ENCODE assay signal across 8 mouse cellular contexts in genomic region chr2:174415001-174415730, GRCm38 (mm10). TPM values are rescaled to one million over a fixed set of nuclear protein-coding genes. Genes with fewer than 3 reads are reported as not detected.
DNase-seq lines count a peak whose midpoint lies in the region; ATAC-seq and TF ChIP-seq lines count a peak whose summit lies in the region.

No protein-coding gene starts in this region.

- no peak overlapping the region for H3K27ac ChIP-seq in heart, embryonic 15.5 days
- H3K27ac ChIP-seq in embryonic facial prominence, embryonic 13.5 days: no peak overlapping the region
- H3K27ac ChIP-seq in hindbrain, postnatal 0 days: no peak overlapping the region
- no peak overlapping the region for H3K27ac ChIP-seq in midbrain, embryonic 14.5 days (replicated peaks; ENCODE audit: low read depth, low read length)

- no peaks in the 10 kb centered on the region for H3K9me3 ChIP-seq in heart, embryonic 15.5 days (replicated peaks)
- H3K9me3 ChIP-seq in embryonic facial prominence, embryonic 13.5 days: no peaks in the 10 kb centered on the region
- no peaks in the 10 kb centered on the region for H3K9me3 ChIP-seq in hindbrain, postnatal 0 days (ENCODE audit: low read length)
- H3K9me3 ChIP-seq in midbrain, embryonic 14.5 days (ENCODE audit: control insufficient read depth, low read length): no peaks in the 10 kb centered on the region

- H3K36me3 ChIP-seq in heart, embryonic 15.5 days: no peaks in the 10 kb centered on the region
- H3K36me3 ChIP-seq in embryonic facial prominence, embryonic 13.5 days: peaks cover 9% of the 10 kb centered on the region
- H3K36me3 ChIP-seq in hindbrain, postnatal 0 days (ENCODE audit: insufficient read depth, low read length): no peaks in the 10 kb centered on the region
- H3K36me3 ChIP-seq in midbrain, embryonic 14.5 days (ENCODE audit: control insufficient read depth, insufficient read depth, low read length): peaks cover 4% of the 10 kb centered on the region; the same call in 1 of the 2 replicates

- no peak for TF ChIP-seq CTCF in hindbrain, postnatal 0 days (IDR thresholded peaks at IDR 0.05; ENCODE audit: low read depth)

- H3K9ac ChIP-seq in heart, embryonic 15.5 days: no peak overlapping the region
- H3K9ac ChIP-seq in embryonic facial prominence, embryonic 13.5 days: no peak overlapping the region
- H3K9ac ChIP-seq in hindbrain, postnatal 0 days (replicated peaks; ENCODE audit: low read length): no peak overlapping the region; the same call in 1 of the 2 replicates
- no peak overlapping the region for H3K9ac ChIP-seq in midbrain, embryonic 14.5 days (replicated peaks; ENCODE audit: low read length)

- peaks cover 10% of the 10 kb centered on the region for H3K4me1 ChIP-seq in heart, embryonic 15.5 days (replicated peaks)
- peaks cover 11% of the 10 kb centered on the region for H3K4me1 ChIP-seq in embryonic facial prominence, embryonic 13.5 days
- 0 out of 2 replicates have a peak, but pooled peaks cover 8% of the 10 kb centered on the region for H3K4me1 ChIP-seq in hindbrain, postnatal 0 days (ENCODE audit: insufficient read depth, low read length)
- H3K4me1 ChIP-seq in midbrain, embryonic 14.5 days (ENCODE audit: control insufficient read depth, insufficient read depth, low read length): peaks cover 11% of the 10 kb centered on the region

- DNase-seq in heart, postnatal 25 days (ENCODE audit: low spot score): no peak
- no peak for DNase-seq in hindbrain, postnatal 0 days (ENCODE audit: low spot score)
- no peak for DNase-seq in midbrain, embryonic 14.5 days
- DNase-seq in yolk sac, embryonic 10.5 days (ENCODE audit: low spot score): no peak
- no peak for DNase-seq in cerebellum, postnatal 4 days (ENCODE audit: low spot score in 2 of 2)
- no peak for DNase-seq in cerebellum, postnatal 25 days

- ATAC-seq in heart, embryonic 15.5 days (replicated peaks; ENCODE audit: insufficient number of reproducible peaks, insufficient read depth, low FRiP score, low read depth): 0 out of 2 replicates have a peak, but pooled peaks have one; percentile 1
- ATAC-seq in embryonic facial prominence, embryonic 13.5 days (ENCODE audit: insufficient number of reproducible peaks, insufficient read depth, low FRiP score, low TSS enrichment, low read depth): 0 out of 2 replicates have a peak, but pooled peaks have one; percentile 4
- no peak; the same call in 1 of the 2 replicates for ATAC-seq in hindbrain, postnatal 0 days
- ATAC-seq in midbrain, embryonic 14.5 days (ENCODE audit: low FRiP score, low TSS enrichment): no peak; the same call in 1 of the 2 replicates

- intact Hi-C loops in heart, postnatal 25 days (cut with DNase I): loop anchor here (5.0 kb wide), 2 partner anchors 88 to 257 kb away; no protein-coding TSS in a partner anchor

- peak overlapping the region; percentile 70 for H3K4me2 ChIP-seq in heart, embryonic 15.5 days
- H3K4me2 ChIP-seq in embryonic facial prominence, embryonic 13.5 days: peak overlapping the region; percentile 74
- H3K4me2 ChIP-seq in hindbrain, postnatal 0 days (ENCODE audit: low read depth, low read length): peak overlapping the region; percentile 95
- H3K4me2 ChIP-seq in midbrain, embryonic 14.5 days (ENCODE audit: low read length): peak overlapping the region; percentile 86

- H3K4me3 ChIP-seq in heart, embryonic 15.5 days: peak overlapping the region; percentile 90
- peak overlapping the region; percentile 84 for H3K4me3 ChIP-seq in embryonic facial prominence, embryonic 13.5 days
- H3K4me3 ChIP-seq in hindbrain, postnatal 0 days (ENCODE audit: low read length): peak overlapping the region; percentile 84
- H3K4me3 ChIP-seq in midbrain, embryonic 14.5 days (replicated peaks; ENCODE audit: low read depth, low read length): peak overlapping the region; percentile 90

- WGBS in heart, embryonic 15.5 days: 43% methylated on average over 18 of the region's 18 CpGs
- 44% methylated on average over 18 of the region's 18 CpGs for WGBS in embryonic facial prominence, embryonic 13.5 days
- 48% methylated on average over 18 of the region's 18 CpGs for WGBS in hindbrain, postnatal 0 days
- 48% methylated on average over 18 of the region's 18 CpGs for WGBS in midbrain, embryonic 14.5 days

- H3K27me3 ChIP-seq in heart, embryonic 15.5 days: no peaks in the 10 kb centered on the region
- H3K27me3 ChIP-seq in embryonic facial prominence, embryonic 13.5 days: no peaks in the 10 kb centered on the region
- H3K27me3 ChIP-seq in hindbrain, postnatal 0 days (ENCODE audit: insufficient read depth, low read length): no peaks in the 10 kb centered on the region
- no peaks in the 10 kb centered on the region for H3K27me3 ChIP-seq in midbrain, embryonic 14.5 days (ENCODE audit: control insufficient read depth, insufficient read depth, low read length)

RNA-seq across cellular contexts. Expression of gene Nelfcd, which starts 0.4 kb away (rescaled TPM):
- 66.1 and 82.9 TPM in 2 replicates for polyA plus RNA-seq in heart, embryonic 15.5 days (2015; fragmentation: Nextera tagmentation; extraction: Ambion mirVana)
- total RNA-seq in heart, postnatal 25 days (2021): 10 to 100 TPM; 29.0 to 30.1 TPM
- polyA plus RNA-seq in embryonic facial prominence, embryonic 13.5 days (2015; fragmentation: Nextera tagmentation; extraction: Ambion mirVana): 131 and 140 TPM in 2 replicates
- 53.4 and 72.6 TPM in 2 replicates for total RNA-seq in hindbrain, postnatal 0 days (2014; rRNA removed)
- polyA plus RNA-seq in hindbrain, postnatal 0 days (2015; fragmentation: Nextera tagmentation; extraction: Ambion mirVana): 93.8 and 94.4 TPM in 2 replicates
- polyA plus RNA-seq in midbrain, embryonic 14.5 days (2014; fragmentation: Nextera tagmentation; extraction: Ambion mirVana): 107 and 121 TPM in 2 replicates

RNA-seq across cellular contexts. Expression of gene Ctsz, which starts 23.7 kb away (rescaled TPM):
- polyA plus RNA-seq in heart, embryonic 15.5 days (2015; fragmentation: Nextera tagmentation; extraction: Ambion mirVana): 99.5 and 146 TPM in 2 replicates
- 10 to 100 TPM; 29.8 to 30.8 TPM for total RNA-seq in heart, postnatal 25 days (2021)
- polyA plus RNA-seq in embryonic facial prominence, embryonic 13.5 days (2015; fragmentation: Nextera tagmentation; extraction: Ambion mirVana): 148 and 153 TPM in 2 replicates
- total RNA-seq in hindbrain, postnatal 0 days (2014; rRNA removed): 66.9 and 67.0 TPM in 2 replicates
- 69.7 and 72.3 TPM in 2 replicates for polyA plus RNA-seq in hindbrain, postnatal 0 days (2015; fragmentation: Nextera tagmentation; extraction: Ambion mirVana)
- 46.9 and 73.8 TPM in 2 replicates for polyA plus RNA-seq in midbrain, embryonic 14.5 days (2014; fragmentation: Nextera tagmentation; extraction: Ambion mirVana)

RNA-seq across cellular contexts. Expression of gene Tubb1, which starts 35.3 kb away (rescaled TPM):
- 3.8 and 3.9 TPM in 2 replicates for polyA plus RNA-seq in heart, embryonic 15.5 days (2015; fragmentation: Nextera tagmentation; extraction: Ambion mirVana)
- total RNA-seq in heart, postnatal 25 days (2021): 1 to 10 TPM; 3.0 to 5.8 TPM
- polyA plus RNA-seq in embryonic facial prominence, embryonic 13.5 days (2015; fragmentation: Nextera tagmentation; extraction: Ambion mirVana): 3.1 and 3.3 TPM in 2 replicates
- total RNA-seq in hindbrain, postnatal 0 days (2014; rRNA removed): 1.0 TPM in 1 of 2 replicates, not detected in the other
- polyA plus RNA-seq in hindbrain, postnatal 0 days (2015; fragmentation: Nextera tagmentation; extraction: Ambion mirVana): 0.13 TPM in 1 of 2 replicates, not detected in the other
- polyA plus RNA-seq in midbrain, embryonic 14.5 days (2014; fragmentation: Nextera tagmentation; extraction: Ambion mirVana): 0.45 and 0.46 TPM in 2 replicates

RNA-seq across cellular contexts. Expression of gene Atp5e, which starts 48.7 kb away (rescaled TPM):
- polyA plus RNA-seq in heart, embryonic 15.5 days (2015; fragmentation: Nextera tagmentation; extraction: Ambion mirVana): 872 and 1,283 TPM in 2 replicates
- total RNA-seq in heart, postnatal 25 days (2021): 1,000 to 10,000 TPM; 1,566 to 1,609 TPM
- polyA plus RNA-seq in embryonic facial prominence, embryonic 13.5 days (2015; fragmentation: Nextera tagmentation; extraction: Ambion mirVana): 779 and 911 TPM in 2 replicates
- 397 and 488 TPM in 2 replicates for total RNA-seq in hindbrain, postnatal 0 days (2014; rRNA removed)
- polyA plus RNA-seq in hindbrain, postnatal 0 days (2015; fragmentation: Nextera tagmentation; extraction: Ambion mirVana): 925 and 953 TPM in 2 replicates
- 771 and 1,008 TPM in 2 replicates for polyA plus RNA-seq in midbrain, embryonic 14.5 days (2014; fragmentation: Nextera tagmentation; extraction: Ambion mirVana)

RNA-seq across cellular contexts. Expression of gene Prelid3b, which starts 57.7 kb away (rescaled TPM):
- polyA plus RNA-seq in heart, embryonic 15.5 days (2015; fragmentation: Nextera tagmentation; extraction: Ambion mirVana): 131 and 135 TPM in 2 replicates
- 10 to 100 TPM; 65.1 to 68.1 TPM for total RNA-seq in heart, postnatal 25 days (2021)
- polyA plus RNA-seq in embryonic facial prominence, embryonic 13.5 days (2015; fragmentation: Nextera tagmentation; extraction: Ambion mirVana): 108 TPM in 2 replicates
- 50.0 and 50.9 TPM in 2 replicates for total RNA-seq in hindbrain, postnatal 0 days (2014; rRNA removed)
- polyA plus RNA-seq in hindbrain, postnatal 0 days (2015; fragmentation: Nextera tagmentation; extraction: Ambion mirVana): 90.5 and 91.9 TPM in 2 replicates
- 98.4 and 110 TPM in 2 replicates for polyA plus RNA-seq in midbrain, embryonic 14.5 days (2014; fragmentation: Nextera tagmentation; extraction: Ambion mirVana)

Comparison
In these comparisons a context has a peak if more than half of its experiments do, and no peak if none do; other contexts are left out.
1. ATAC-seq: peak in heart, embryonic 15.5 days (single experiment) and embryonic facial prominence, embryonic 13.5 days (single experiment); none in hindbrain, postnatal 0 days (single experiment) and midbrain, embryonic 14.5 days (single experiment).
2. Peak in every context shown above with its lines, with median percentiles within 50 percentile points of each other: H3K4me2 ChIP-seq and H3K4me3 ChIP-seq.